Mouse (Mus musculus) midbrain, embryonic 12.5 days (tissue): ENCODE data around the gene Pkp1. TPM values are rescaled to one million over a fixed set of nuclear protein-coding genes. Genes with fewer than 3 reads are reported as not detected.

ENCODE experiments used
- ATAC-seq: fragments of 200-750 bp; cut with Nextera tagmentation; 2 replicates; pipeline ENCODE4 v1.8.0; 2017; ENCODE audit warnings: low read depth, moderate TSS enrichment, moderate library complexity; ENCODE audit not compliant: low FRiP score
- H3K27ac ChIP-seq: fragments of 300-500 bp; sonication (generic); replicated peaks from 2 replicates; pipeline ENCODE4 v1.5.1; 2016; ENCODE audit warnings: mild to moderate bottlenecking
- H3K27me3 ChIP-seq: fragments of 300-500 bp; sonication (generic); 2 replicates; pipeline ENCODE4 v1.6.1; 2016; ENCODE audit warnings: mild to moderate bottlenecking
- H3K36me3 ChIP-seq: fragments of 300-500 bp; sonication (generic); 2 replicates; pipeline ENCODE4 v1.6.1; 2016
- H3K4me1 ChIP-seq: fragments of 300-500 bp; sonication (generic); 2 replicates; pipeline ENCODE4 v1.6.1; 2016
- H3K4me2 ChIP-seq: fragments of 300-500 bp; sonication (generic); replicated peaks from 2 replicates; pipeline ENCODE4 v1.6.1; 2016; ENCODE audit warnings: mild to moderate bottlenecking, moderate library complexity
- H3K4me3 ChIP-seq: fragments of 300-500 bp; sonication (generic); 2 replicates; pipeline ENCODE4 v1.5.1; 2016; ENCODE audit warnings: mild to moderate bottlenecking
- H3K9ac ChIP-seq: fragments of 300-500 bp; sonication (generic); replicated peaks from 2 replicates; pipeline ENCODE4 v1.6.1; 2016; ENCODE audit warnings: mild to moderate bottlenecking, moderate library complexity
- H3K9me3 ChIP-seq: fragments of 300-500 bp; sonication (generic); 2 replicates; pipeline ENCODE4 v1.6.1; 2016; ENCODE audit warnings: mild to moderate bottlenecking
- WGBS: fragments of 180-500 bp; shearing (Covaris S2); methylation state at CpG from one replicate; pipeline ENCODE4 v1.1.7; 2016; 5-methylcytosine and 5-hydroxymethylcytosine counted together
- polyA plus RNA-seq: library from polyadenylated mRNA; unstranded; fragments of >200 nt; fragmentation: Nextera tagmentation; extraction: Ambion mirVana; gene quantifications from 2 replicates; pipeline ENCODE4 v1.2.1, GENCODE M21; 2016

Gene Pkp1
- 0.10 and 0.24 TPM in 2 replicates for polyA plus RNA-seq

GRCm38 (mm10) chr1:135918644-135919407 is at the start of gene Pkp1:
Gene Pkp1 (minus strand): TSS chr1:135919207.
- no peak within 1 kb of the TSS for H3K9ac ChIP-seq
- H3K4me3 ChIP-seq: peak within 1 kb of the TSS; percentile 28
- H3K4me1 ChIP-seq: 0 out of 2 replicates have a peak, but pooled peaks cover 3% of the 10 kb centered on the region
- no peak for ATAC-seq
- H3K4me2 ChIP-seq: peak within 1 kb of the TSS; percentile 41
- H3K27me3 ChIP-seq: peaks cover 78% of the 10 kb centered on the region
- H3K36me3 ChIP-seq: no peaks in the 10 kb centered on the region
- H3K27ac ChIP-seq: no peak within 1 kb of the TSS
- under 1% methylated on average over 65 of the region's 67 CpGs for WGBS
- H3K9me3 ChIP-seq: no peaks in the 10 kb centered on the region

- WGBS: 82% methylated on average over 4 of the region's 4 CpGs
- no peak overlapping the region for H3K4me3 ChIP-seq
Observed at GRCm38 (mm10) chr1:135967739-135968138, 48.7 kb upstream of the Pkp1 start.

GRCm38 (mm10) chr1:135964561-135964960 is 45.6 kb upstream of the Pkp1 start:
- H3K9me3 ChIP-seq: no peaks in the 10 kb centered on the region
- no peak overlapping the region for H3K27ac ChIP-seq
- H3K36me3 ChIP-seq: no peaks in the 10 kb centered on the region
- H3K4me3 ChIP-seq: no peak overlapping the region
- H3K4me2 ChIP-seq: no peak overlapping the region
- H3K4me1 ChIP-seq: no peaks in the 10 kb centered on the region
- peaks cover 4% of the 10 kb centered on the region; the same call in 1 of the 2 replicates for H3K27me3 ChIP-seq
- no peak overlapping the region for H3K9ac ChIP-seq
- ATAC-seq: no peak
- 70% methylated on average over 11 of the region's 11 CpGs for WGBS

More at GRCm38 (mm10) chr1:135967739-135968138, 48.7 kb upstream of the Pkp1 start:
- Histone ChIP-seq H3K27me3 (peaks cover 4% of the 10 kb centered on the region; the same call in 1 of the 2 replicates), H3K4me1 (no peaks in the 10 kb centered on the region), H3K27ac (no peak overlapping the region), H3K9me3 (no peaks in the 10 kb centered on the region), H3K36me3 (no peaks in the 10 kb centered on the region), H3K9ac (no peak overlapping the region), H3K4me2 (no peak overlapping the region)
- ATAC-seq: no peak

- no peak overlapping the region for H3K9ac ChIP-seq
- ATAC-seq: no peak
- WGBS: 78% methylated on average over 5 of the region's 5 CpGs
- no peak overlapping the region for H3K4me3 ChIP-seq
- H3K4me2 ChIP-seq: no peak overlapping the region
- H3K9me3 ChIP-seq: no peaks in the 10 kb centered on the region
- H3K27me3 ChIP-seq: peaks cover 4% of the 10 kb centered on the region; the same call in 1 of the 2 replicates
- no peak overlapping the region for H3K27ac ChIP-seq
- H3K4me1 ChIP-seq: no peaks in the 10 kb centered on the region
- H3K36me3 ChIP-seq: no peaks in the 10 kb centered on the region
Observed at GRCm38 (mm10) chr1:135963177-135963576, 44.2 kb upstream of the Pkp1 start.

- Histone ChIP-seq H3K4me1 (no peaks in the 10 kb centered on the region), H3K9me3 (no peaks in the 10 kb centered on the region), H3K4me2 (no peak overlapping the region), H3K27ac (no peak overlapping the region), H3K36me3 (no peaks in the 10 kb centered on the region), H3K27me3 (no peaks in the 10 kb centered on the region), H3K4me3 (no peak overlapping the region), H3K9ac (no peak overlapping the region)
- WGBS: 61% methylated on average over 4 of the region's 4 CpGs
- peak; percentile 41; the same call in 1 of the 2 replicates for ATAC-seq
Observed at GRCm38 (mm10) chr1:135958483-135958882, 39.5 kb upstream of the Pkp1 start.

GRCm38 (mm10) chr1:135948871-135949270 is 29.9 kb upstream of the Pkp1 start:
- H3K4me3 ChIP-seq: no peak overlapping the region
- H3K27ac ChIP-seq: no peak overlapping the region
- WGBS: 54% methylated on average over 2 of the region's 2 CpGs
- no peak for ATAC-seq
- no peak overlapping the region for H3K4me2 ChIP-seq
- no peaks in the 10 kb centered on the region; the same call in 1 of the 2 replicates for H3K4me1 ChIP-seq
- H3K9me3 ChIP-seq: no peaks in the 10 kb centered on the region
- no peaks in the 10 kb centered on the region for H3K36me3 ChIP-seq
- H3K9ac ChIP-seq: no peak overlapping the region
- H3K27me3 ChIP-seq: peaks cover 10% of the 10 kb centered on the region; the same call in 1 of the 2 replicates

GRCm38 (mm10) chr1:135946247-135946646 is 27.2 kb upstream of the Pkp1 start:
- 61% methylated on average over 4 of the region's 4 CpGs for WGBS
- Histone ChIP-seq H3K36me3 (no peaks in the 10 kb centered on the region), H3K4me1 (no peaks in the 10 kb centered on the region; the same call in 1 of the 2 replicates), H3K4me3 (no peak overlapping the region), H3K4me2 (no peak overlapping the region), H3K27me3 (peaks cover 17% of the 10 kb centered on the region; the same call in 1 of the 2 replicates), H3K9ac (no peak overlapping the region), H3K27ac (no peak overlapping the region), H3K9me3 (no peaks in the 10 kb centered on the region)
- ATAC-seq: no peak

DNA sequence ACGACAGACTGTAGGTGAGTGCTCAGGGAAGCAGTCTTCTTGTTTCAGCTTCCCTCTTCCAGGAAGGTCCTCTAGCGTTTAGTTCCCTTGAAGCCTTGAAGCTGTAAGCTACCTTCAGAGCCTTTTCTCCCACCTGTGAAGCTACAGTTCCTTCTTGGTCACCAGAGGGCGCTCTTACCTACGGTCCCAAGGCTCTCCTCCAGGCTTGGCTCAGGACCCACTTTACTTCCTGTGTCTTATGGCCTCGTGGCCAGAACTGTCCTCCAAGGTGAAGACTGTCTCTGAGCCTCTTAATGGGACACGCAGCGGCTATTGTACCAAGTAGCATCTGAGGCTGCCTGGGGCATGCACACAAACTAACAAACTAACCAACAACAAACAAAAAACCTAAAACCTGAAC is 26.7 kb upstream of the Pkp1 start:
- no peaks in the 10 kb centered on the region; the same call in 1 of the 2 replicates for H3K4me1 ChIP-seq
- H3K27me3 ChIP-seq: peaks cover 20% of the 10 kb centered on the region; the same call in 1 of the 2 replicates
- no peaks in the 10 kb centered on the region for H3K36me3 ChIP-seq
- H3K9me3 ChIP-seq: no peaks in the 10 kb centered on the region
- no peak for ATAC-seq
- WGBS: 10% methylated on average over 7 of the region's 7 CpGs
- no peak overlapping the region for H3K9ac ChIP-seq
- no peak overlapping the region for H3K4me3 ChIP-seq
- no peak overlapping the region for H3K27ac ChIP-seq
- no peak overlapping the region for H3K4me2 ChIP-seq

GRCm38 (mm10) chr1:135944526-135945259 is 25.7 kb upstream of the Pkp1 start:
- Histone ChIP-seq H3K36me3 (no peaks in the 10 kb centered on the region), H3K27me3 (peaks cover 20% of the 10 kb centered on the region; the same call in 1 of the 2 replicates), H3K27ac (no peak overlapping the region), H3K9me3 (no peaks in the 10 kb centered on the region), H3K9ac (no peak overlapping the region), H3K4me1 (no peaks in the 10 kb centered on the region; the same call in 1 of the 2 replicates), H3K4me2 (peak overlapping the region; percentile 29), H3K4me3 (no peak overlapping the region)
- ATAC-seq: peak; percentile 60; the same call in 1 of the 2 replicates
- 43% methylated on average over 12 of the region's 12 CpGs for WGBS

GRCm38 (mm10) chr1:135943713-135944112 is 24.7 kb upstream of the Pkp1 start:
- Histone ChIP-seq H3K4me1 (no peaks in the 10 kb centered on the region; the same call in 1 of the 2 replicates), H3K9ac (no peak overlapping the region), H3K27ac (no peak overlapping the region), H3K9me3 (no peaks in the 10 kb centered on the region), H3K4me2 (no peak overlapping the region), H3K36me3 (no peaks in the 10 kb centered on the region), H3K4me3 (no peak overlapping the region), H3K27me3 (peaks cover 20% of the 10 kb centered on the region; the same call in 1 of the 2 replicates)
- WGBS: 92% methylated on average over 2 of the region's 2 CpGs
- ATAC-seq: no peak

DNA sequence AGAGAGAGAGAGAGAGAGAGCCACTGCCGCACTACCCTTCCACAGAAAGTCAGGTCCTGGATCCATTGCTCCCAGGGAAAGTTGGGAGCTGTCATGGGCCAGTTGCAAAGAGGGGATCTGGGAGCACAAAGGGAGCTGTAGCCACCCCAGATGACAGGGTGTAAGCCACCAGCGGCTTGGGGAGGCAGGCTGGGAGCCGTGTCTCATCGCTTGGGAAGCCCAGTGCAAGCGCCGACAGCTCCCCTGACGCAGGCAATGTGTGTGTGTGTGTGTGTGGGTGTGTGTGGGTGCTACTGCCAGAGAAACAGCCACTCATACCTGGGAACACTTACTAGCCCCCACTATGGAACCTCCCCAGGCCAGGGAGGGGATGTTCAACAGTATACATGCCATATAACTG is 23.1 kb upstream of the Pkp1 start:
- no peak overlapping the region for H3K4me3 ChIP-seq
- H3K9me3 ChIP-seq: no peaks in the 10 kb centered on the region
- no peaks in the 10 kb centered on the region; the same call in 1 of the 2 replicates for H3K4me1 ChIP-seq
- ATAC-seq: no peak
- no peak overlapping the region for H3K9ac ChIP-seq
- no peak overlapping the region for H3K4me2 ChIP-seq
- no peak overlapping the region for H3K27ac ChIP-seq
- WGBS: 47% methylated on average over 7 of the region's 7 CpGs
- H3K36me3 ChIP-seq: no peaks in the 10 kb centered on the region
- H3K27me3 ChIP-seq: peaks cover 20% of the 10 kb centered on the region; the same call in 1 of the 2 replicates
